ENCODE assay signal across 8 mouse cellular contexts in the genomic region with DNA sequence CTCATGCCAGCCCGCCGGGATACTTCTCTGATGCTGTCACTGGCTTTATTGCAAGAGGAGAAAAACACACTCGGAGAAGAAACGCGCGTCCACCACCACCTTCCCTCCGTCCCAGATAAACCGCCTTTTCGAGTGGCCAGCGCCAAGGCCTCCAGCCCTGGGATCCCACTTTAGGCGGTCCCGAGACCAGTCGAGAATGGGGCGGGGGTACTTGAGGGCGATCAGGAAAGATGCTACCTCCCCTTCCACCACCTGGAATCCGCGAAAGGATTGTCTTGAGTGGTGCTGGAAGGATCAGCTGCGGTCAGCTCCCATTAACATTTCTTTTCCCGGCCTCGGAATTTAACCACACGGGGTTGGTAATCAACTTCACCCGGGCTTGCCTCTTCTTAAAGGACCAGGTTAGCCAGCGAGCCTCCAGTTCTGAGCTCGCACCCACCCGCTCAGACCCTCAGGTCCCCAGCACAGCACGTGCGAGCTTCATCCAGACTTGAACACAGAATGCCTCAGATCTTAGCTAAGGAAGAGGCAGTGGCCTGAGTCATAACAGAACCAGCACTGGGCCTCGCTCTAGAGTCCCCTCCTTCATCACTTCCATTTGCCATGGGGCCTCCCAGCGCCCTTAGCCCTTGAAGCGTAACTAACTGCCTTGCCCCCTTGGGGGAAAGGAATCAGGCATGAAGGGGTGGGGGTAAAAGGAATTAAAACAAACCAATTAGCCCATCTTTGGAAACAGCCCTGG.
DNase-seq lines count a peak whose midpoint lies in the region; ATAC-seq and TF ChIP-seq lines count a peak whose summit lies in the region.

No protein-coding gene starts in this region.

- POLR2A ChIA-PET in Patski (lab: Charles Lee), result interaction anchor here (1.6 kb wide), 1 partner anchor 11 kb away, joined by 5 read pairs; no protein-coding TSS in a partner anchor

- in situ Hi-C loops in Patski (cut with MboI; ENCODE audit: low pct_unique_long_range_greater_than_20kb), result loop anchor here (5.0 to 10.0 kb wide), 3 partner anchors 36 to 119 kb away; no protein-coding TSS in a partner anchor

- no peak for DNase-seq in Patski (ENCODE audit: low read depth, low spot score)
- no peak for DNase-seq in intestine, embryonic 14.5 days (ENCODE audit: low spot score)
- DNase-seq in lung, postnatal 14 days, result peak; percentile 11
- DNase-seq in adipocyte (ENCODE audit: low spot score), result no peak
- no peak for DNase-seq in left cerebral cortex, adult 9 months (ENCODE audit: low spot score in 2 of 2)
- no peak for DNase-seq in urinary bladder, adult 18-20 months (ENCODE audit: low spot score in 2 of 2)
- DNase-seq in adrenal gland, postnatal 14 days, result no peak

- WGBS in embryonic facial prominence, embryonic 12.5 days, result under 1% methylated on average over 30 of the region's 30 CpGs
- 7% methylated on average over 29 of the region's 30 CpGs for WGBS in intestine, embryonic 14.5 days

- peak; percentile 23 for ATAC-seq in Patski
- no peak for ATAC-seq in embryonic facial prominence, embryonic 12.5 days (ENCODE audit: insufficient number of reproducible peaks, insufficient read depth, low FRiP score, low TSS enrichment)
- 0 out of 2 replicates have a peak, but pooled peaks have one; percentile 4 for ATAC-seq in intestine, embryonic 14.5 days (replicated peaks; ENCODE audit: low FRiP score, low TSS enrichment, low read depth)

- H3K36me3 ChIP-seq in embryonic facial prominence, embryonic 12.5 days, result no peaks in the 10 kb centered on the region
- H3K36me3 ChIP-seq in intestine, embryonic 14.5 days (ENCODE audit: control insufficient read depth, insufficient read depth, low read length), result no peaks in the 10 kb centered on the region

- no peaks in the 10 kb centered on the region for H3K9me3 ChIP-seq in embryonic facial prominence, embryonic 12.5 days
- no peaks in the 10 kb centered on the region for H3K9me3 ChIP-seq in intestine, embryonic 14.5 days (ENCODE audit: control insufficient read depth, low read length)

- CTCF ChIA-PET in Patski (lab: Charles Lee), result interaction anchor here (1.3 to 5.6 kb wide), 5 partner anchors 10 to 122 kb away, joined by 3 to 29 read pairs (median 6); no protein-coding TSS in a partner anchor

- no peak for TF ChIP-seq CTCF in Patski (IDR thresholded peaks at IDR 0.05)

- peak overlapping the region; percentile 63 for H3K9ac ChIP-seq in embryonic facial prominence, embryonic 12.5 days
- peak overlapping the region; percentile 54 for H3K9ac ChIP-seq in intestine, embryonic 14.5 days (ENCODE audit: low read length)

- no peak overlapping the region for H3K27ac ChIP-seq in embryonic facial prominence, embryonic 12.5 days
- H3K27ac ChIP-seq in intestine, embryonic 14.5 days (ENCODE audit: low read depth), result peak overlapping the region; percentile 47; the same call in 1 of the 2 replicates

- no peaks in the 10 kb centered on the region for H3K27me3 ChIP-seq in Patski
- H3K27me3 ChIP-seq in embryonic facial prominence, embryonic 12.5 days, result peaks cover 40% of the 10 kb centered on the region
- H3K27me3 ChIP-seq in intestine, embryonic 14.5 days (replicated peaks; ENCODE audit: control insufficient read depth, insufficient read depth, low read length), result peaks cover 36% of the 10 kb centered on the region

- H3K4me3 ChIP-seq in embryonic facial prominence, embryonic 12.5 days, result peak overlapping the region; percentile 66
- H3K4me3 ChIP-seq in intestine, embryonic 14.5 days (ENCODE audit: low read depth, low read length), result peak overlapping the region; percentile 63

- peaks cover 26% of the 10 kb centered on the region for H3K4me1 ChIP-seq in embryonic facial prominence, embryonic 12.5 days
- peaks cover 8% of the 10 kb centered on the region for H3K4me1 ChIP-seq in intestine, embryonic 14.5 days (replicated peaks; ENCODE audit: control insufficient read depth, insufficient read depth, low read length)

- peak overlapping the region; percentile 92 for H3K4me2 ChIP-seq in embryonic facial prominence, embryonic 12.5 days (replicated peaks)
- peak overlapping the region; percentile 91 for H3K4me2 ChIP-seq in intestine, embryonic 14.5 days (ENCODE audit: low read length)
